Mouse (Mus musculus): Measurements from ENCODE around the gene Tmem151b.

The Tmem151b gene

GRCm38 (mm10) chr17:45582715-45583355 is 33.4 kb upstream of the Tmem151b start:
- no peak for DNase-seq

DNA sequence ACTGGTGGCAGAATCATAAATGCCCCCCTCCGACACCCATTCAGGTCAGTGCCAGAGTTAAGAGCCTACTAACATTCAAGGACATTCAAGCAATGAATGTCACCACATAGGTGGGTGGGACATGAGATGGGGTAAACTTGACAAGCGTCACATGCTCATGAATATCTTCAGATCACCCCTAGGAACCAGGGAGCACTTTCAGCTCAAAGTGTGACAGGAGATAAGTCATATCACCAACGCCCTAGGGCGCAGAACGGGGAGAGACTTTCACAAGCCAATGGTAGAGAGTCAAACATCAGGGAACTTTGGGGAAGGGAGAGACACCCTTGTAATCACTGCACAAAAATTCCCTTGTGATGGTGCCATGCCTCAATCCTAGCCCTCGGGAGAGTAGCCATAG is 32.7 kb upstream of the Tmem151b start:
- DNase-seq, result no peak

- DNase-seq, result peak; percentile 70 to 72
These were observed 32.1 kb upstream of the Tmem151b start for GRCm38 (mm10) chr17:45581567-45581983.

DNA sequence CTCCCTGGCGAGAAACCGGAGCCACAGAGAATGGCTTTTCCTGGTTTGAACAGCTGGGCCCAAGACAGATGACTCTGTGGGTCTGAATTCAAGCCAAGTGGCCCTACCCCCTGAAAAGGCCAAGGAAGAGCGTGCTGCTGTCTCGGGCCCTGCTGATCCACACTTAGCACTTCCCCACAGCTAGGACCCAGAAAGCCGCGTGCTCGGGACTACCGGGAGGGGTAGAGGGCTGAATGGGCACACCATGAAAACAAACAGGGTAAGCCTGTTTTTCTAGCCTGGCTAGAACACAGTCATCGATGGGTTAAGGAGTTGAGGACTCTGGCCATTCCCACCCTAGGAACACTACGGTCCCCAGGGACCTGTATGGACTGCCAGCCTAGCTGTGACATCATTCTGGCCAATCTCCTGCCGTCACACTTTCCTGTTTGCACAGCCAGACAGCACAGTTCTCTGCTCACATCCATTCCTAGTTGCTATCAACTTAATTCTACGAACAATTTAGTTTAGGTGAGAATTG is 31.5 kb upstream of the Tmem151b start:
- DNase-seq, result no peak

DNA sequence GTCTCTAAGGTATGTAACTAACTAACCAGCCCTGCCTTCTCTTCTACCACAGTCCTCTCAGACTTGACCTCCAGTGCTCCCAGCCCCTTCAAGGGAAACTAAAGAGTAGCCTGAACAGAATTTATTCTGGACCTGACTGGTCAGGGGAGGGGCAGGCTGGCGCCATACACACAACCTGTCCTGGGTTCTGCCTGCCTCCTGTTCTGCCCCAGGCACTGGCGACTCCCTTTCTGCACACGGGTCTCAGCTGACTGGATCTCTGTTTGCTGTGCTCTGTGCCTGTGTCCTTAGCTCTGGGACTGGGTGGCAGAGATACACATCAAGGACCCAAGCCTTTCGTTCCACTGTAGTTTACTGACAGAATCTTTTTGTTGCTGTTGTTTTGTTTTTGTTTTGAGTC is 30.1 kb upstream of the Tmem151b start:
- peak in 1 of 2 experiments; percentile 77 for DNase-seq

DNA sequence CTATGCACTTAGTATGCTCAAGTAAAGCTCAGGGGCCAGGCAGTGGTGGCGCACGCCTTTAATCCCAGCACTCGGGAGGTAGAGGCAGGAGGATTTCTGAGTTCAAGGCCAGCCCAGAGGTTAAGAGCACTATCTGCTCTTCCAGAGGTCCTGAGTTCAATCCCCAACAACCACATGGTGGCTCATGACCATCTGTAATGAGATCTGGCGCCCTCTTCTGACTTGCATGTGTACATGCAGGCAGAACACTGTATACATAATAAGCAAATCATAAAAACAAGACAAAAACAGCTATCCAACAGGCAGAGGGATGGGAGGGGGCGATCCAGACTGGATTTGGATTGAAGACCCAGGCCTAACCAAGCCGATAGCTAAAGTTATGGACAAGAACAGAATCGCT is 29.4 kb upstream of the Tmem151b start:
- no peak for DNase-seq

GRCm38 (mm10) chr17:45578242-45578641 is 28.8 kb upstream of the Tmem151b start:
- no peak for DNase-seq

DNA sequence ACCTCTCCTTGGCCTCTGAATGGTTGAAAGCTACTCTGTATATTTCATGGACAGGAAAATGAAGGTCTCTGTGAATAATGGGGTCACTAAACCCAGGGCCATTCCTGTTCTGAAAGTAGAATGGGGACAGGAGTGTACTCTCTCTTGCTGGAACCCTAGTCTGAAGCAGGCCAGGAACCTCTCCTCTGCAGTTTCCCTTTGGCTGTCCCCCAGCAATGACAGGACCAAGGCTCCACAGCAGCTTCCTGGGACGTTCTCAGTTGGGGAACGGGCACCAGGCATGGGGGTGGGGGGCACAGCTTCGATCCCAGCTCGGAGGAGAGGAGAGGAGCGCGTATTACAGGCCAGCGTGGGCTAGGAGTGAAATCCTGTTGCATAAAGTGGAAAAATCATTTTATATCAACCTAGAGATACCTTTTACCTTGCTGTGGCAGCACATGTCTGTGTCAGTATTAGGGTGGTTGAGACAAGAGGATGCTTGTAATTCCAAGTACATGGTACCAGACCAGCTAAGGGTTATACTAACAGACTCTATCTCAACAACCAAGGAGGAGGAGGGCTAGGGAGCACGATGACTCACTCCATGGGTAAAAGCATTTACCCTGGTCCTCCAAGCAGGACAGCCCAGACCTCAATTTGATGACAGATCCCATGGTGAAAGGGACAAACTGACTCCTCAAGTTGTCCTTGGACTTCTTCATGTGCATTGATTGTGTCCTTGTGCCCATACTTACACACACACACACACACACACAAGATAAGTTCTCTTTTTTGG is 25.8 kb upstream of the Tmem151b start:
- DNase-seq, result no peak

DNA sequence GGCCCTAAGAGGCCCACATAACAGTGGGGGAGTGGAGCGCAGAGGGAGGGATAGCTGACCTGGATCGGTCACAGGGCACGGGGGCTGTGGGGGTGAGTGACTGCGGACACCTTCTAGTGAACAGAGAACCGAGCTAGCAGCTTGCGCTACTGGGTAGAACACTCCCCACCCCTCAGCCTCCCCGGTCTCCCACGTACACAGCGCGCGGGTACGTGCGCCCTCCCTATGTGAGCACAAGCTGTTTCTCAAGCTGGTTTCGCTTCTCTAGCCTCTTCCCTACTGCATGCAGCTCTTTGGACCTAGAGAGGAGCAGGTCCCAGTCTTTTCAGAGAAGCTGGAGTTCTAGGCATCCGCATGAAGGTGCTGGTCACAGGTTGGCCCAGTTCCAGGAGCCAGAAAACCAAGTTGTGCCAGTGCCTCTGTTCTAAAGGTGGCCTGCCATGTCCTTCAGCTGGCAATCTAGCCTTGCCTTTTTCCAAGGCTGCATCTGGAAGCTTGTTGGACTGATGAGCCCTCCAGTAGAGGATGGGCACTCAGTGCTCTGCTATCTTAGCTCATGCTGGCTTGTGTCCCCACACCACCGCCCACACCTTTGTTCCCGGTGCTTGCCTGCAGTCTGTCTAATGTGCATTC is 24.8 kb upstream of the Tmem151b start:
- DNase-seq, result peak; percentile 63 to 72

- DNase-seq, result peak; percentile 97 to 99
These were observed 24.3 kb upstream of the Tmem151b start for GRCm38 (mm10) chr17:45573780-45574123.

DNA sequence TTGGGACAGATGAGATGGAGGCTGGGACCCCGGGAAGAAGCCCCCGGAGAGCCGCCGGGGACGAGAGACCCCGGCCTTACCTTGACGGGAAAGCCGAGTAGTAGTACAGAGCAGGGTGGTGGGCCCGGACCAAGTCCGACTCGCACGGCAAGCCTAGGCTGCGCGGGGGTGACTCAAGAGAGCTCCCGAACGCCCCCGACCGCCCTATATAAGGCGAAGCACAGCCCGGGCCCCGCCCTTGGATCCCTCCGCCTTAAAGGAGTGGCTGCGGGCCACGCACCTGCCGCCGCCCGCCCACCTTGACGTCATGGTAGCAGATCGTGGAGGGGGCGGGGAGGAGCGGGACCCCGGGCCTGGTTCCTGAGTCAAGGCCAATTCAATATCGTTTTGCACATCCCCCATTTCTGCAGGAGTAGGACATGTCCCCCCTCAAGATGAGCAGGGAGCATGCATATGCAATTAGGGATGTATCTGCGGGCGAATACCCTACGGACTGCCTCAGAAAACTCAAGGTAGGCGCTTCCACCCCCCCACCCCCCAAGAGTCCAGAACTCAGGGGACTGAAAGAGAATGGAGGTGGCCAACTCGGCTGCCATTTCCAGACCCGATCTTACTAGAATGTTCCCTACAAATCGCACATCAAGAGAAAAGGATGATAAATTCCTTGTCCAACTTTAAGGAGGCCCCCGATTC is 23.8 kb upstream of the Tmem151b start, which contains the start of gene Hsp90ab1:
TSS of gene Hsp90ab1 (minus strand) at position 185 of the 693 bp plus-strand sequence.
- peak; percentile 96 to 98 for DNase-seq

DNA sequence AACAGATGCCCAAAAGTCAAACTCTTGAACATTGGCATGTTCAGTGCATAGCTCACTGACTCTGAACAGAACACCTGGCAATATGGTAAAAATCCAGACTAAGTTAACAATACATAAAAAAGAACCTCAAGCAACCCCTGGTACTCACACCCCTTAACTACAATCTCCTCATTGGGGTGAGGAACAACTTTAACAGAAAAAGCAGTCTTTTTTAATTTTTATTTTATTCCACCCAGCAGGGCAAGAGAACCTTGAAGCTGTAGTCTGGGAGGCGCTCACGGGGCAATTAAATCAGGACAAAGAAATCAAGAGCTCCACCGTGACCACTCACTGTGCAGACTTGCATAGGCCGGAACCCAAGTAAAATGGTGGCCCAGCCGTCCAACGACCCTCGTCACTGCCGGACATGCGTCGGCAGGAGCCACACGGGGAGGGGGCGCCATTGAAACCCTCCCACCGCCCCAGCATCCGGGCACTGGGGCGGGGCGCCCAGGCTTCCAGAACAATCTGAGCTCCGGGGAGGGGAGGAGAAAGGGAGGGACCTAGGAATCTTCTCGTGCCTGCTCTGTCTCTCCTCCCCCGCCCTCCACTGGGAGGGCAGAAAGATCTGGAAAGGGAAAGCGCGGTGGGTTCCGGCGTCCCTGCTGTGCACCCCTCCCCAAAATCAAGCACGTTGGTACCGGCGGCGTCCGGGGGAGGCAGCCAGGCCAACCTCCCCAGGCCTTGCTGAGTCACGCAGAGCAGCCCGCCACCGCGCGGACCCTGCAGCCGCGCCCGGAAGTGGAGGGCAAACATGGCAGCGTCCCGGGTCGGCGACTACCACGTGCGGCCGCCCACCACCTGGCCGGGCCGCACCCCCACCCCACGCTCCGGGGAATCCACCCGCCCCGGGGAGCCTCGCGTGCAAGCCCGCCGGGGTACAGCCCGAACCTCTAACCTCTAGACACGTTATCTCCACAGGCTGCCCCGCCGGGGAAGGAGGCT is 22.9 kb upstream of the Tmem151b start:
- DNase-seq, result peak; percentile 75 to 77

- no peak for DNase-seq
These were observed 20.5 kb upstream of the Tmem151b start for GRCm38 (mm10) chr17:45569999-45570398.

DNA sequence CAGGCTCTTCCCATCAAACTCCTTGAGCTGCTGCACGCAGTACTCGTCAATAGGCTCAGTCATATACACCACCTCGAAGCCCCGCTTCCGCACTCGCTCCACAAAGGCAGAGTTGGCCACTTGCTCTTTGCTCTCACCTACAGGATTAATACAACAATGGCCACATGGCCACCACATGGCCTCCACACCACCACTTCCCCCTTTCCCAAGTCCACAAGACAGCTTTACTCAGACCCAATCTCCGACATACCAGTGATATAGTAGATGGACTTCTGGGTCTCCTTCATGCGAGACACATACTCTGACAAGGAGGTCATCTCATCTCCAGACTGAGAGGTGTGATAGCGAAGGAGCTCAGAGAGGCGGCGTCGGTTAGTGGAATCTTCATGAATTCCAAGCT is 19.5 kb upstream of the Tmem151b start:
- DNase-seq, result no peak

DNA sequence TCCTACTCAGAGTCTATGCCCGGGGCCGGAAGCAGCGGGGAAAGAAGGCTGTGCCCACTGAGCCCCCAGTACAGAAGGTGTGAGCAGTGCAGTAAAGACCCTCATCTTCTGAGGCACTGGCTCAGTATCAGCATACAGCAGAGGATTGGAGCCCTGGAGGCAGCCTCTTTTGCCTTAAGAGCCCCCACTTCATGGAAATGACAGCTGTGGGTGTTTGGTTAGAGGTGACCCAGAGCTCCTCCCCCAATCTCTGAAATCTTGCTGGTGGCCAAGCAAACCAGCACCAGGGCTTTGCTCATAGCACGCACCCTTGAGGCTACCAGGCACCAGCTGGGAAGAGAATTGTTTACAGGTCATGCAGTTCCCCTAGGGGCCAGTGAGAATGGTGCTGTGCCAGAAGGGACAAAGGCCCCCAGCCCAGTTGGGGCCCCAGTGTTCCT is 17.7 kb upstream of the Tmem151b start:
- no peak for DNase-seq

DNA sequence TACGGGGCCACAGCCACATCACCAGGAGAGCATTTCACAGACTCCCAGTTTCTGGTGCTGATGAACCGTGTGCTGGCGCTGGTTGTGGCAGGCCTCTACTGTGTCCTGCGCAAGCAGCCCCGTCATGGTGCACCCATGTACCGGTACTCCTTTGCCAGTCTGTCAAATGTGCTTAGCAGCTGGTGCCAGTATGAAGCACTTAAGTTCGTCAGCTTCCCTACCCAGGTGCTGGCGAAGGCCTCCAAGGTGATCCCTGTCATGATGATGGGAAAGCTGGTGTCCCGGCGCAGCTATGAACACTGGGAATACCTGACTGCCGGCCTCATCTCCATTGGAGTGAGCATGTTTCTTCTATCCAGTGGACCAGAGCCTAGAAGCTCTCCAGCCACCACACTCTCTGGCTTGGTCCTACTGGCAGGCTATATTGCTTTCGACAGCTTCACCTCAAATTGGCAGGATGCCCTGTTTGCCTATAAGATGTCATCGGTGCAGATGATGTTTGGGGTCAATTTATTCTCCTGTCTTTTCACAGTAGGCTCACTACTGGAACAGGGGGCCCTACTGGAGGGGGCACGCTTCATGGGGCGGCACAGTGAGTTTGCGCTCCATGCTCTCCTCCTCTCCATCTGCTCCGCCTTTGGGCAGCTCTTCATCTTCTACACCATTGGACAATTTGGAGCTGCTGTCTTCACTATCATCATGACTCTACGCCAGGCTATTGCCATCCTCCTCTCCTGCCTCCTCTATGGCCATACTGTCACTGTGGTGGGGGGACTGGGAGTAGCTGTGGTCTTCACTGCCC is 17.1 kb upstream of the Tmem151b start:
- DNase-seq, result no peak

GRCm38 (mm10) chr17:45566031-45566359 is 16.5 kb upstream of the Tmem151b start:
- no peak for DNase-seq

DNA sequence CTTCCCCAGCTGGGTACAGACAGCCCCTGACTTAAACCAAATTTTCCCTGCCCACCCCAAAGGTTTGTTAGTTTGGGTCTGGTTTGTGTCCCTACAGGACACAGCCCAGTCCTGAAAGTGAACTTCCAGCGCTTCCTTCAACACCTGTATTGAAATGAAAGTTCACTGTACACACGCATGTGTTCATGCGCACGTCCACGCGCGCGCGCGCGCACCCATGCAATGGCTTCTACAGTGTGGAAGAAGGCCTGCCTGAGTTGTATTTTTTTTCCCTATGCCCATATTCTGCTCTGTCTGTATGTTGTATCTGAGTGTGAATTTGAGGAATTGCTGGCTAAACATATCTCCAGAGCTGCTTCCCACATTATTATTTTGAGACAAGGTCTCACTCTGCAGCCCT is 15.6 kb upstream of the Tmem151b start:
- DNase-seq, result no peak

GRCm38 (mm10) chr17:45564531-45565084 is 15.1 kb upstream of the Tmem151b start:
- DNase-seq, result no peak

DNA sequence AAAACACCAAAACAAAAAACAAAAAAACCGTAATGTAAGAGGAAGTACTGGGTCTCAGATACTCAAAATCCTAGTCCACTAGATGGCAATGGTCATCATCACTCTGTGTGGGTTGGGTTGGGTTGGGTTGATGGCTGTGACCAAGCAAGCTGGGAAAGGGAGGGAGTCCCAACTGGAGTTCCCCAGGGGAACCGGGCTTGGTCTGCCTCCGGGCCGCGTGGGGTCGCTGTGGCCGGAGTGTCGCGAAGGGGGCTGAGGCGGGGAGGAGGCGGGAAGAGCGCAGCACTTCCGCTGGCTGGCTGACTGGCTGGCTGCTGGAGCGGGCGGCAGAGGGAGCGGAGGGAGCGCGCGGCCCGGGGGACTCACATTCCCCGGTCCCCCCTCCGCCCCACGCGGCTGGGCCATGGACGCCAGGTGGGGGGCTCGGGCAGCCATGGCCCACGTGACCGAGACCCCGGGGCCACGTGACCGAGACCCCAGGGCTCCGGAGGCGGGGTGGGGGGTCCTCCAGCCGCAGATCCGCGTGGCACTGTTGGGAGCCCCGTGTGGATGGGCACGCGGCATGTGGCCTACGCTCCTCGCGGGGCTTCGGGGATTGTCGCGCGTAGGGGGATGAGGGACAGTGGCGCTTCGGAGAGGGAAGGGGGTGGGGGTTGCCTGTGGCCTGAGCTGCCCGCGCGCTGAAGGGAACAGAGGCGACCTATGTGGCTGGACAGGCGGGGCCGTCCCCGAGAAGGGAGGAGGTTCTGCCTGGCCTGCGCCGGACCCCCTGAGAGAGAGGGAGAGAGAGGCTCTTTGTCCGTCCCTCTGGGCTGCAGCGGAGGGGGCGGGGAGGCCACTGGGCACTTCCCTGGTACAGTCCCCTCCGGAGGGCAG is 14.4 kb upstream of the Tmem151b start, which contains the start of gene Slc35b2:
TSS of gene Slc35b2 (plus strand) at position 220 of the 876 bp plus-strand sequence.
- DNase-seq, result peak; percentile 91 to 92
